Mouse (Mus musculus) embryo, embryonic 10 days (tissue): ENCODE measurements at regions not wholly inside any gene's neighbourhood (a gene's known extent, or its start where the extent isn't known, plus 50 kb on each side); places are given as distances from the start of the nearest gene placed in this dataset.
"Not testable (repeated sequence)": the region's sequence is repeated elsewhere in the genome, so short reads cannot be mapped to it uniquely, and the experiment has no call there.

Experiments
- DNase-seq: peaks from one replicate; pipeline ENCODE4 v3.0.0-alpha.2; 2015; ENCODE audit warnings: low spot score

- no peak for DNase-seq
These were observed 758.5 kb downstream of the Robo2 start for GRCm38 (mm10) chr16:73652976-73653690.

- DNase-seq, result peak; percentile 70
These were observed 764.3 kb downstream of the Robo2 start for GRCm38 (mm10) chr16:73647201-73647782.

DNA sequence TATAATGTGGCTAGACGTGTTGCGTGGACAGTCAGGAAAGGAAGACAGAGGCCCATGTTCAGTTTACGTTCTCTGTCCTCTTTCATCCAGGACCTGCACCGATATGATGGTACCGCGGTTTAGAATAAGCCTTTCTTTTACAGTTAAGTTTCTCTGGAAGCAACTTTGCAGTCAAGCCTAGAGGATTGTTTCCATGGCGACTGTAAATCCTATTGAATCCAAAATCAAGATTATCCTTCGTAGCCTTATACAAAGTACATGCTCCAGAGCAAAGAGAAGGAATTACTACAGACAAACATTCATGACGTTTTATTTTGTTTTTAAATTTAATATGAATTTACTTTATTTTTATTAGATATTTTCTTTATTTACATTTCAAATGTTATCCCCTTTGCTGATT lies 798.6 kb downstream of the Robo2 start:
- DNase-seq, result no peak

- DNase-seq, result no peak
These were observed 820.2 kb downstream of the Robo2 start for GRCm38 (mm10) chr16:73591421-73591820.

GRCm38 (mm10) chr16:73561216-73561615 lies 850.4 kb downstream of the Robo2 start:
- no peak for DNase-seq

DNA sequence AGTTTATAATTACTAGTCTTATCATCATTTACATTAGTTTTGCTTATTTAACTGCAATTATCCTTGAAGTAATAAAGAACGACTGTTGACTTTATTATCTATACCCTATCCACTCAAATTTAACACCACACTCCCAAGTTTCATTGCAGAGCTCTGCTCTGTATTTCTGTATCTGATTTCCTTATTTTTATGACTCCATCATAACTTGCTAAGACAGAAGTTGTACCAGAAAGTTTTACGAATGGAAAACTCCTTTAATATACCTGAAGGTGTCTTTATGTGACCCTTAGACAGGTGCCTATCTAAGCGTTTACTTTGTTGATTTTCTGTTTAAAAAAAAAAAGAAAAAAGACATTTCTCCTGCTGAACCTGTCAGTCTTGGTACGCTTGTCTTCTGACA lies 854.7 kb downstream of the Robo2 start:
- no peak for DNase-seq

- no peak for DNase-seq
These were observed 868.0 kb downstream of the Robo2 start for GRCm38 (mm10) chr16:73543651-73544050.

- DNase-seq, result no peak
These were observed 873.6 kb downstream of the Robo2 start for GRCm38 (mm10) chr16:73538040-73538439.

DNA sequence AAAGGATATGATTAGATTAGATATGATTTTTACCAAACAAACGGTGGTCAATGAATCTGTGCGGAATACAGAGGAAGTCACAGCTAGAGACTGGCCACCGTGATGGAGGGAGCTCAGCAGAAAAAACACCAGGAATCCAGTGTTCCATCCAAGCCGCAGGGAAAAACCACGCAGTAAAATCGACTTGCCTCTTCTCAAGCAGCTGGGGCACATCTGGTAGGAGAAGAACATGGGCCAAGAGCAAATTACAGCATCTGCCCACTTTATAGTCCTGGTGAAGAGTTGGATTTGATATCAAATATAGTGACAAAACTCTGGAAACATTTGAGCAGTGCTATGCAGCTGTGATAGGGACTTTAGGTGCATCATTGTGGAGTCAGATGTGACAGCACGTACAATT lies 874.1 kb downstream of the Robo2 start:
- DNase-seq, result no peak

DNA sequence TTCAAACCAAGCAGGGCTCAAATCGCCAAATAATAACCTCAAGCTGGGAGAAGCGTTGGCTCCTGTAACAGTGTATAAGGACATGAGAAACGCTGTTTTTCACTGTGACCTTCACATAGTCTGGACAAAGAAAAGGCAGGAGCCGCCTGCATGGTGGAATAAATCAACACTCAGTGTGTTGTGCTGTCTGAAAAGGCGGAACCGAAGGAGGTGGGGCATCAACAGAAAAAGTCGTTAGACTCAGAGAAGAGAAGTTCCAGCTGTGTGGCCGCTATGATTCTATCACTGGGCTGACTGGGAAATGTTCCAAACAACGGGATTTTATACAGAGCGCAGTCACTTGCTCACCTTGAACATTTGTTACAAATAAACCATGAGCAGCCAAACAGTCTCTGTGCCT lies 881.4 kb downstream of the Robo2 start:
- DNase-seq, result peak; percentile 39

- not testable (repeated sequence) for DNase-seq
These were observed 888.7 kb downstream of the Robo2 start for GRCm38 (mm10) chr16:73522931-73523330.

DNA sequence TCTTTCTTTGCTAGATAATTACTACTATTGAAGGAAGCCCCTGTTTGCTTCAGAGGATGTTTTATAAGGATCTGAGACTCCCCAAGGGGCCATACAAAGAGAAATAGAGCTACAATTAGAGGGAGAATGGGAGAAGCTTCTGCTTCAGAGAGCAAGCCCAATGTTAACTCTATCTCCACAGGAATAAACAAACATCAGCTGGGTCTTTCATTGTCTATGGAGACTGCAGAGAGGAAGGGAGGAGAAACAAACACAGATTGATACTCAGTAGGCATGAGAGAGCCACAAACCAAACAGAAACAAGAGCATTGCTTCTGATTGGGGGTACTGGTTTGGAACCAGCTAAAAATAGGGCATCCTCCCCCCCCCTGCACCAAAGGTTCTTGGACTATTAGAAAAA lies 906.9 kb downstream of the Robo2 start:
- no peak for DNase-seq

- peak; percentile 12 for DNase-seq
These were observed 912.9 kb downstream of the Robo2 start for GRCm38 (mm10) chr16:73498636-73499208.

DNA sequence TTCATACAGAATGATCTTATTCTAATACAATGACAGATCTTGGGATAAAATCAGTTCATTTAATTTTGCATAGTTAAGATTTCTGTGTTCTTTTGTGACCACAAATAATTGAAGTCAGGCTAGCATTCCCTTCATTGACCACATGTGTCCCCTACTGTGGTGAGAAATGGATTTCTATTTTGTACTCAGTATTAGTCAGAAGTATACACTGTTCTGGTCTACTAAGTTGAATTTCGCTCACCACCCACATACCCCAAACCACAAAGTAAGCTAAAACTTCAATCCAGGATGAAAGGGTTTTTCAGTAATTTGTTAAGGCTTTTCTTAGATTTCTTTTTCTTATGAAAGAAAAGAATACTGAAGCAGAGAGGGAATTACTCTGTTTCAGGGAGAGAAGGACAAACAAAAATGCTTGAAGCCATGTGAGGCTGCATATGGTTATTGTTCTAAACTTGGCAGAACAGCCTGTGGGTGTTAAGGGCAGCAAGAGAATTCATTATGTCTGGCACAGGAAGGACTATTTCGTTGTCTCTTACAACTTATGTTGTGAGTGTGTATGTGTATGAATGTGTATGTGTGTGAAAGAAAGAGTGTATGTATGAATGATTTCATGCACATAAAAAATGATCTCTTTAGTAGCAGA lies 928.3 kb downstream of the Robo2 start:
- no peak for DNase-seq

GRCm38 (mm10) chr16:73482176-73482575 lies 929.4 kb downstream of the Robo2 start:
- no peak for DNase-seq

GRCm38 (mm10) chr16:73473502-73473901 lies 938.1 kb downstream of the Robo2 start:
- DNase-seq, result no peak

- no peak for DNase-seq
These were observed 940.1 kb downstream of the Robo2 start for GRCm38 (mm10) chr16:73471547-73471946.

DNA sequence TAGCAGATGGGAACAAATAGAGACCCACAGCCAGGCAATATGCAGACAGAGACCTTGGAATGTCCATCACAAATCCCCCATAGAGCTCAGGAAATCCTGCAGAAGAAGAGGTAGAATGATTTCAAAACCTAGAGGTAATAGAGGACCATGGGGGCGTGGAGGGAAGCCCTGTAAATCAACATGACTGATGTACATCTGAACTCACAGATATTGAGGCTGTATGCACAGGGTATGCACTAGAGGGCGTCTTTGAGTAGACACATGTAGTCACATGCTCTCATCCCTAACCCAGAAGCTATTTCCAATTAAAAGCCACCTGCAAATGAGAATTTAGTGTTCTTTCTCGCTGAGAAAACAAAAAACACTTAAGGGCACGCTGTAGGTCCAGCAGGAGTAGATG lies 941.1 kb downstream of the Robo2 start:
- peak; percentile 11 for DNase-seq

GRCm38 (mm10) chr16:73466296-73466695 lies 945.3 kb downstream of the Robo2 start:
- no peak for DNase-seq

DNA sequence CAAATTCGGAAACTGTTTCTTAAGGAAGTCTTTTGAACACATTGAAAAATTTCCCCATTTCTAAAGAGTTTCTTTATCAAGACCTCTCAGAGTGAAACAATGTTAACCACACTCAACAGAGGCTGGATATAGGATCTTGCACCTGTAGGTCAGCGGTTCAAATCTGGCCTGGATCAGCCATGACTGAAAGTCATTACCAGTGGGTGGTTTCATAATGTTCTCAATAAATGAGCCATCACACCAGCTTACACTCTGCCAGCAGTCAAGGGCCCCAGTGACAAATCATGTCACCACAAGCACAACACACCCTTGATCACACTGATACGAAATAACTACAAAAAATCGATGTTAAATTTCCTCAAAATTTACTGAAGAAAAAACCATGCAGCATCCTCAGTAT lies 949.1 kb downstream of the Robo2 start:
- no peak for DNase-seq

DNA sequence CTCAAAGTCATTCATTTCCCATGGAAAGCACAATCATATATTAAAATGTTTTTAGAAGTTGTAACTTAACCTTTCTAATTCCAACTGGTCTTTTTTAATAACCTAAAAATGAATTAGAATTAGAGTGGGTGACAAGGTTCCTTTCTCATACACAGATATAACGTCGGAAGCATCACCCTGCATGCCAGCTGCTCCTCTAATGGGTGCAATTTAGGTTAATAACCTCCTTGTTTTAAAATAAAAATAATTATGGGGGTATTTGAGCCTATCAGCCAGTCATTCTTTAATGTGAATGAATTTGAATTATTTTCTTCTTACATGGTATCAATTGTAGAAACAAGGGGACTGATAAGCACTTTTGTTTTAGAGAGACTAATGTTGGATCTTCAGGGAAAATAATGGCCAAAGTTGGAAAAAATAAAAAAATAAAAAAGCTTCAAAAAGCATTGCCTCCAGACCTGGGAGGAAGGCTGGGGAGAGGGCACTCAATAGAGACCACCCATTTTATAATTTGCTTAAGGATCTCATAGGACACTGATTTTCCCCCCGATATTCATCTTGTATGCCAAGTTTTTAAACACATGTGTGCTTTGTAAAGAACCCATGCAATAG lies 960.9 kb downstream of the Robo2 start:
- DNase-seq, result no peak

- no peak for DNase-seq
These were observed 961.8 kb downstream of the Robo2 start for GRCm38 (mm10) chr16:73449836-73450235.

DNA sequence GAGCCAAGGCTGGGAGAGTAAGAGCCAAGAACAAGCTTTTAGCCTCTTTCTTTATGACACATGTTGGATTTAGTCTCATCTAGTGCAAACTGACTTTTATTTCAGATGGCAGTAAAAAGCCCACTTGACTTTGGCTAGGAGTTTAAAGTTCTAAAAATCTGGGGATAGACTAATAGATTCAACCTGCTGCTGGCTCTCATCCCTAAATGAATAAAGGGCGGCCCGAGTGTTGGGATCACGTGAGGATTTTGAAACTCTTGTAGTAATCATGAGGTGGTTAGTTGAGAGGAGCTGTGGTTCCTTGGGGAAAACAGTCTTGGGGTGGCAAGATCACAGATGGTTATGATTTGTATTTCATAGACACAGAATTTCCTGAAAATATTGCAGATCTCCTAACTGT lies 975.9 kb downstream of the Robo2 start:
- no peak for DNase-seq
